Mouse (Mus musculus): ENCODE data around the gene Spry2.

- TF ChIP-seq CTCF (IDR thresholded peaks at IDR 0.05; ENCODE audit: borderline replicate concordance, insufficient read depth, low read length) (no peak), POLR2A (IDR thresholded peaks at IDR 0.05; ENCODE audit: low read depth, low read length) (no peak)
Observed at GRCm38 (mm10) chr14:105941353-105941752, 44.7 kb upstream of the Spry2 start.
